Mouse (Mus musculus) small intestine, adult 2 months (tissue): ENCODE measurements around the gene Rfx8. TPM values are rescaled to one million over a fixed set of nuclear protein-coding genes. Genes with fewer than 3 reads are reported as not detected.

Experiments used
- H3K27ac ChIP-seq: fragments of 200-500 bp; 2 replicates; pipeline ENCODE4 v1.5.1; 2012; ENCODE audit warnings: low read depth, low read length, control low read depth, inconsistent platforms; ENCODE audit not compliant: insufficient read depth
- H3K27me3 ChIP-seq: fragments of 200-500 bp; 2 replicates; pipeline ENCODE4 v1.6.1; 2012; ENCODE audit warnings: mild to moderate bottlenecking, moderate library complexity, low read length, inconsistent platforms; ENCODE audit not compliant: control insufficient read depth, insufficient read depth
- H3K36me3 ChIP-seq: fragments of 200-500 bp; 2 replicates; pipeline ENCODE4 v1.6.1; 2012; ENCODE audit warnings: mild to moderate bottlenecking, low read length, control low read depth, inconsistent platforms; ENCODE audit not compliant: control insufficient read depth, insufficient read depth
- H3K4me1 ChIP-seq: fragments of 200-500 bp; 2 replicates; pipeline ENCODE4 v1.6.1; 2012; ENCODE audit warnings: low read length, inconsistent platforms, mixed read lengths; ENCODE audit not compliant: control insufficient read depth, insufficient read depth, insufficient read length
- H3K4me3 ChIP-seq: fragments of 200-500 bp; 2 replicates; pipeline ENCODE4 v1.5.1; 2012; ENCODE audit warnings: low read depth, mild to moderate bottlenecking, control low read depth, inconsistent platforms, low read length, moderate library complexity
- CTCF ChIP-seq: fragments of 200-500 bp; IDR thresholded peaks from 2 replicates; pipeline ENCODE4 v1.5.1; 2012; ENCODE audit warnings: low read depth, mild to moderate bottlenecking, control low read depth, inconsistent platforms, low read length, moderate library complexity, mixed read lengths; ENCODE audit not compliant: insufficient replicate concordance, insufficient read length; ENCODE audit errors: extremely low read depth
- POLR2A ChIP-seq: fragments of 200-500 bp; IDR thresholded peaks from 2 replicates; pipeline ENCODE4 v1.6.1; 2012; ENCODE audit warnings: low read depth, mild to moderate bottlenecking, control low read depth, inconsistent platforms, low read length, moderate library complexity
- WGBS: fragments of 180-500 bp; shearing (Covaris S2); methylation state at CpG from one replicate; pipeline ENCODE4 v1.1.7; 2018; 5-methylcytosine and 5-hydroxymethylcytosine counted together
- polyA plus RNA-seq: library from polyadenylated mRNA; depleted of rRNA; stranded (reverse); fragments of >200 nt; gene quantifications from 2 replicates; pipeline ENCODE4 v1.2.3, GENCODE M21; 2012

Rfx8 gene
- polyA plus RNA-seq, 1 experiment: not detected

DNA sequence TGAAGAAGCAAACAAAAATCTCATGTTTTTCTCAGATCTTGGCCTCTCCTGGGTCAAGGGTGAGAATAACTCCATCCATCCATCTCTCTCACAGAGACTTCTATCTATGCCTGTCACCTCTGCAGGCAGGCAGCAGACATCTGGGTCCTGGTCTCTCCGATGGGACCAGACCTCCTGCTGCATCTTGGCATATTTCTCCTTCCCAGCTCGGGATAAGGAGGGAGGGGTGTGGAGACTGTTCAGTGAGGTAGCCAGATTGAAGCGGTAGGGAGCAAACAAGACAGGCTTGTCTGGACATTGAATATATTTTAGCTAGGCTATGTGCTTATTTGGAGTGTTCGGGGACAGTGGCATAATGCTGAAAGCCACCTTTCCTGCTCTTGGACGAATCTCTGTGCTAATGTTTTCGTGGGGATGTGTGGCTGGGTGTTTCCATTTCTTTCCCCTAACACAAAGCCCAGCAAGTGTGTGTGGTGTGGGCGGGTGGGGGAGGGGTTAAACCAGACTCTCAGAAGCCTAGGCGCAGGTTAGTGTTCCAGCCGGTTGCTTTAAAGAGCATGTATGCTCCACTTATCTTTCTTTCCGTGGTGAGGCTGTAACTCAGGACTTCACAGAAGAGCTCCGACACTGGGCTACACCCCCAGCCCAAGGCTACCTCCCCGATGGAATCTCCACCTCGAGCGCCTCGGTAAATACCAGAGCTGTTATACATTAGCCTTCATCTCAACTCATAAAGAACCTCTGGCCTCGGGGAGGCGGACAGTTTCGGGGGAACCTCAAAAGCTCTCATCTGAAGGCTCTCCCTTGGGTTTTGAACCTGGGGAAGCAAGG lies 18.4 kb downstream of the Rfx8 start:
- TF ChIP-seq CTCF: no peak
- no peak for TF ChIP-seq POLR2A
- WGBS: 30% methylated on average over 18 of the region's 18 CpGs
- H3K27me3 ChIP-seq: no peaks in the 10 kb centered on the region
- H3K27ac ChIP-seq: no peak overlapping the region
- no peaks in the 10 kb centered on the region for H3K36me3 ChIP-seq
- no peak overlapping the region for H3K4me3 ChIP-seq
- no peaks in the 10 kb centered on the region for H3K4me1 ChIP-seq

- H3K27ac ChIP-seq: no peak overlapping the region
- H3K4me1 ChIP-seq: no peaks in the 10 kb centered on the region
- no peaks in the 10 kb centered on the region for H3K27me3 ChIP-seq
- H3K4me3 ChIP-seq: no peak overlapping the region
- TF ChIP-seq POLR2A (no peak), CTCF (no peak)
- H3K36me3 ChIP-seq: no peaks in the 10 kb centered on the region
- WGBS: 65% methylated on average over 9 of the region's 9 CpGs
Measured at GRCm38 (mm10) chr1:39701274-39701602, 19.6 kb downstream of the Rfx8 start.

GRCm38 (mm10) chr1:39700599-39701273 lies 20.1 kb downstream of the Rfx8 start:
- H3K4me3 ChIP-seq: no peak overlapping the region
- TF ChIP-seq CTCF (no peak), POLR2A (no peak)
- H3K27me3 ChIP-seq: no peaks in the 10 kb centered on the region
- no peak overlapping the region for H3K27ac ChIP-seq
- H3K4me1 ChIP-seq: no peaks in the 10 kb centered on the region
- 88% methylated on average over 7 of the region's 7 CpGs for WGBS
- H3K36me3 ChIP-seq: no peaks in the 10 kb centered on the region

- H3K27me3 ChIP-seq: no peaks in the 10 kb centered on the region
- H3K27ac ChIP-seq: no peak overlapping the region
- H3K36me3 ChIP-seq: no peaks in the 10 kb centered on the region
- no peaks in the 10 kb centered on the region for H3K4me1 ChIP-seq
- H3K4me3 ChIP-seq: no peak overlapping the region
- TF ChIP-seq POLR2A: no peak
- TF ChIP-seq CTCF: no peak
- 83% methylated on average over 6 of the region's 6 CpGs for WGBS
Measured at GRCm38 (mm10) chr1:39698456-39698855, 22.3 kb downstream of the Rfx8 start.

DNA sequence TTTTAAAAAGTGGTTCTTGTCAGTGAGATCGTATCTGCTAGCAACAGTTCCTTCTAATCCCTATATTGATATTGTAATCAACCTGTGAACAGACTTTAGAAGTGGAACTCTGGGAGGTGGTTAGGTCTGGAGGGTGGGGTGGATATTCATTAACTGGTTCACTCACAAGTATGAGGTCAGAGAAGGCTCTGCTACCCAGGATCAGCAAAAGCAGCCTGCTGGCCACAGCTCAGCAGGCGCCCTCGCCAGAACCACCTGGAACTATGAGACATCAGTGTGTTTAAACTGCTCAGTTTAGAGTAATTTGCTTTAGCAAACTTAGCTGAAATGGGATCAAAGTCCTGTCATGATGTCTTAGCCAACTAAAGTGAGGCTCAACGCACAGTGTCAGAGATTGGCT lies 25.6 kb downstream of the Rfx8 start:
- TF ChIP-seq CTCF (no peak), POLR2A (no peak)
- no peak overlapping the region for H3K4me3 ChIP-seq
- WGBS: 19% methylated on average over 4 of the region's 4 CpGs

DNA sequence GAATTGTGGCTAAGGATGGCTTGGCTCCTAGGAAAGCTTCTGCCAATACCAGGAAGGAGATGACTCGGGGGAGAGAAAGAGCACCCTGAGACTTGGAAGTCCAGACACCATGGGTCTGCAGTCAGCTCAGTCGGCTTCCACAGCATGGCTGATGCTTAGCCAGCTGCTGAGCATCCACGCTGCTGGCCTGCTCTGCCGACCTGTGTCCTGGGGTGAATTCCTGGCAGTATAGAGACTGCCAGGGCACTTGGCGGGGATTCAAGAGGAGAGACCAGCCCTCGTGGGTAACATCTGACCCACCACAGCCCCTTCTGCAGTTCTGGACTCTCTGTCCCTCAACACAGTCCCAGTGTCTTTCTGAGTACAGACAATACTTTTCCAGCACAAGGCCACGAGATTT lies 26.0 kb downstream of the Rfx8 start:
- H3K27me3 ChIP-seq: no peaks in the 10 kb centered on the region
- no peak overlapping the region for H3K27ac ChIP-seq
- no peaks in the 10 kb centered on the region for H3K36me3 ChIP-seq
- TF ChIP-seq CTCF (no peak), POLR2A (no peak)
- no peak overlapping the region for H3K4me3 ChIP-seq
- H3K4me1 ChIP-seq: no peaks in the 10 kb centered on the region
- 26% methylated on average over 7 of the region's 7 CpGs for WGBS

More for the DNA sequence above, 25.6 kb downstream of the Rfx8 start:
- no peaks in the 10 kb centered on the region for H3K36me3 ChIP-seq
- H3K27me3 ChIP-seq: no peaks in the 10 kb centered on the region
- H3K27ac ChIP-seq: no peak overlapping the region
- no peaks in the 10 kb centered on the region for H3K4me1 ChIP-seq

DNA sequence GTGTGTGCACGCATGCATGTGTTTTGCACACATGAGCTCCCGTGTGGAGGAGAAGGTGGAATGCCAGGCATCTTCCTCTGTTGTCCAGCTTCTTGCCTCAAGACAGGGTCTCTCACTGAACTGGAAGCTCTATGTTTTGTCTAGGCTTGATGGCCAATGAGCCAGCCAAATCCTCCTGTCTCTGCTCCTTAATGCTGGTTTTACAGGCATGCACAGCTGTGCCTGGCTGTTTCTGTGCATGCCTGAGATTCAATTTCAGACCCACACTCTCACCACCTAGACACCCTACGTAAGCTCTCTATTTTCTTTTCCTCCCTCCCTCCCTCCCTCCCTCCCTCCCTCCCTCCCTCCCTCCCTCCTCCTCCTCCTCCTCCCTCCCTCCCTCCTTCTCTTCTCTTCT lies 28.8 kb downstream of the Rfx8 start:
- no peak overlapping the region for H3K27ac ChIP-seq
- WGBS: 83% methylated on average over 3 of the region's 3 CpGs
- no peak for TF ChIP-seq POLR2A
- H3K27me3 ChIP-seq: no peaks in the 10 kb centered on the region
- no peak overlapping the region for H3K4me3 ChIP-seq
- no peaks in the 10 kb centered on the region for H3K36me3 ChIP-seq
- no peaks in the 10 kb centered on the region for H3K4me1 ChIP-seq
